Mouse (Mus musculus) thymus, adult 2 months (tissue): ENCODE measurements at regions not wholly inside any gene's neighbourhood (a gene's known extent, or its start where the extent isn't known, plus 50 kb on each side); places are given as distances from the start of the nearest gene placed in this dataset.

Experiments used
- CTCF ChIP-seq: fragments of 200-500 bp; IDR thresholded peaks from 2 replicates; pipeline ENCODE4 v1.5.1; 2012; ENCODE audit warnings: mild to moderate bottlenecking, control low read depth, low read length, moderate library complexity, borderline replicate concordance; ENCODE audit not compliant: control insufficient read depth, poor library complexity, insufficient read depth; ENCODE audit errors: extremely low read depth
- POLR2A ChIP-seq: fragments of 200-500 bp; IDR thresholded peaks from 2 replicates; pipeline ENCODE4 v1.6.1; 2012; ENCODE audit warnings: mild to moderate bottlenecking, low read length, control low read depth, moderate library complexity; ENCODE audit not compliant: control insufficient read depth, poor library complexity, insufficient read depth; ENCODE audit errors: extremely low read depth

DNA sequence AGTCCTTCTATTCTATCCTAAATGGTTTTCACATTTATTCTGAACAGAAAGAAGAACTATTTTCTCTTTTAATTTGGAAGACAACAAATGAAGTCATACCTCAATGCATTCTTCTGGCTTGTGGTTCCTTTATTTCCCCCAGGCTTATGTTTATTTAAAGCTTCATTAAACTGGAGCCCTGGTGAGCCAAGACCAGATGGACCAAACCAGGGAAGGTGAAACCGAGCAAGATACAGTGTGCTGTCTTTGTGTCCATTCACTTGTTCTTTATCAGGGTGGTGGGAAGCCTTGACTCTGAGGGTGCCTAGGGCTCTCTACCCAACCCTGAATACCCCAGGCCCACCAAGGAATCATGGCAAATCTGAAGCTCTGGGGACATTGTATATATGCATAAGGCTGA, 606.3 kb downstream of the Pdcd6ip start:
- TF ChIP-seq CTCF (no peak), POLR2A (no peak)
